Comparison of ENCODE assay signal across 8 mouse cellular contexts in genomic region chr2:105134296-105134695, GRCm38 (mm10). TPM values are rescaled to one million over a fixed set of nuclear protein-coding genes. Genes with fewer than 3 reads are reported as not detected.
DNase-seq lines count a peak whose midpoint lies in the region; ATAC-seq and TF ChIP-seq lines count a peak whose summit lies in the region.

No protein-coding gene starts in this region.

- peak overlapping the region; percentile 37 for H3K4me2 ChIP-seq in kidney, postnatal 0 days (ENCODE audit: low read length)
- no peak overlapping the region for H3K4me2 ChIP-seq in embryonic facial prominence, embryonic 11.5 days (ENCODE audit: low read depth, low read length)
- peak overlapping the region; percentile 36; the same call in 1 of the 2 replicates for H3K4me2 ChIP-seq in heart, embryonic 16.5 days (ENCODE audit: low read depth, low read length)

- TF ChIP-seq POLR2A in kidney, adult 2 months (IDR thresholded peaks at IDR 0.05; ENCODE audit: low read depth, low read length), result no peak
- no peak for TF ChIP-seq POLR2A in cerebellum, adult 2 months (IDR thresholded peaks at IDR 0.05; ENCODE audit: borderline replicate concordance, insufficient read depth, low read length)

- no peaks in the 10 kb centered on the region for H3K9me3 ChIP-seq in kidney, postnatal 0 days (replicated peaks; ENCODE audit: low read length)
- H3K9me3 ChIP-seq in embryonic facial prominence, embryonic 11.5 days (replicated peaks; ENCODE audit: control insufficient read depth, low read length), result no peaks in the 10 kb centered on the region
- H3K9me3 ChIP-seq in heart, embryonic 16.5 days (replicated peaks; ENCODE audit: control insufficient read depth, low read length), result no peaks in the 10 kb centered on the region

- peaks cover 13% of the 10 kb centered on the region for H3K27me3 ChIP-seq in kidney, postnatal 0 days (ENCODE audit: insufficient read depth, low read length)
- peaks cover 5% of the 10 kb centered on the region; the same call in 1 of the 2 replicates for H3K27me3 ChIP-seq in kidney, adult 2 months (replicated peaks; ENCODE audit: control insufficient read depth, insufficient read depth, low read length)
- H3K27me3 ChIP-seq in embryonic facial prominence, embryonic 11.5 days (ENCODE audit: control insufficient read depth, insufficient read depth, low read length), result peaks cover 76% of the 10 kb centered on the region
- peaks cover 70% of the 10 kb centered on the region for H3K27me3 ChIP-seq in heart, embryonic 16.5 days (ENCODE audit: control insufficient read depth, insufficient read depth, low read length)
- peaks cover 10% of the 10 kb centered on the region; the same call in 1 of the 2 replicates for H3K27me3 ChIP-seq in cerebellum, adult 2 months (ENCODE audit: control insufficient read depth, insufficient read depth, low read length)

- no peak for DNase-seq in kidney, postnatal 0 days (ENCODE audit: low spot score)
- no peak for DNase-seq in kidney, adult 2 months
- no peak for DNase-seq in embryonic facial prominence, embryonic 11.5 days (ENCODE audit: low spot score)
- DNase-seq in lung, postnatal 36 days, result peak; percentile 19
- DNase-seq in c-Kit-positive CD71-positive TER-119-positive erythroid progenitor cells, embryonic 14.5 days (ENCODE audit: low spot score), result no peak
- no peak for DNase-seq in spleen, postnatal 36 days (ENCODE audit: low spot score in 2 of 2)
- DNase-seq in cerebellum, adult 2 months, result no peak

- peaks cover 12% of the 10 kb centered on the region; the same call in 1 of the 2 replicates for H3K4me1 ChIP-seq in kidney, postnatal 0 days (replicated peaks; ENCODE audit: insufficient read depth, low read length)
- H3K4me1 ChIP-seq in kidney, adult 2 months (ENCODE audit: control insufficient read depth, insufficient read depth, low read length), result no peaks in the 10 kb centered on the region
- no peaks in the 10 kb centered on the region for H3K4me1 ChIP-seq in embryonic facial prominence, embryonic 11.5 days (ENCODE audit: control insufficient read depth, insufficient read depth, low read length)
- peaks cover 5% of the 10 kb centered on the region for H3K4me1 ChIP-seq in heart, embryonic 16.5 days (ENCODE audit: control insufficient read depth, insufficient read depth, low read length)
- no peaks in the 10 kb centered on the region for H3K4me1 ChIP-seq in cerebellum, adult 2 months (ENCODE audit: control insufficient read depth, insufficient read depth, low read length)

- H3K9ac ChIP-seq in kidney, postnatal 0 days (ENCODE audit: low read depth, low read length), result no peak overlapping the region
- no peak overlapping the region for H3K9ac ChIP-seq in embryonic facial prominence, embryonic 11.5 days (replicated peaks; ENCODE audit: low read length)
- H3K9ac ChIP-seq in heart, embryonic 16.5 days (ENCODE audit: low read length), result no peak overlapping the region

- WGBS in kidney, postnatal 0 days, result 22% methylated on average over 19 of the region's 19 CpGs
- 23% methylated on average over 19 of the region's 19 CpGs for WGBS in kidney, adult 2 months
- 0% methylated on average over 19 of the region's 19 CpGs for WGBS in embryonic facial prominence, embryonic 11.5 days
- WGBS in heart, embryonic 16.5 days, result 2% methylated on average over 19 of the region's 19 CpGs
- WGBS in cerebellum, adult 2 months, result 1% methylated on average over 19 of the region's 19 CpGs

- no peak for TF ChIP-seq CTCF in kidney, postnatal 0 days (IDR thresholded peaks at IDR 0.05; ENCODE audit: low read depth)
- TF ChIP-seq CTCF in kidney, adult 2 months (conservative IDR thresholded peaks at IDR 0.05; ENCODE audit: insufficient read depth, insufficient read length, low read depth, low read length), result no peak
- no peak for TF ChIP-seq CTCF in cerebellum, adult 2 months (IDR thresholded peaks at IDR 0.05; ENCODE audit: borderline replicate concordance, insufficient read depth, low read depth, low read length)

- peak; percentile 31; the same call in 1 of the 2 replicates for ATAC-seq in kidney, postnatal 0 days (replicated peaks; ENCODE audit: low FRiP score, low read depth)
- 0 out of 2 replicates have a peak, but pooled peaks have one; percentile 49 for ATAC-seq in embryonic facial prominence, embryonic 11.5 days (replicated peaks; ENCODE audit: insufficient number of reproducible peaks, low FRiP score, low TSS enrichment, low read depth)
- ATAC-seq in heart, embryonic 16.5 days (replicated peaks; ENCODE audit: extremely low read depth, insufficient read depth, low FRiP score), result peak; percentile 73

- no peaks in the 10 kb centered on the region for H3K36me3 ChIP-seq in kidney, postnatal 0 days (ENCODE audit: insufficient read depth, low read length)
- H3K36me3 ChIP-seq in kidney, adult 2 months (ENCODE audit: control insufficient read depth, insufficient read depth, low read length), result no peaks in the 10 kb centered on the region
- no peaks in the 10 kb centered on the region for H3K36me3 ChIP-seq in embryonic facial prominence, embryonic 11.5 days (replicated peaks; ENCODE audit: control insufficient read depth, insufficient read depth, low read depth, low read length)
- no peaks in the 10 kb centered on the region for H3K36me3 ChIP-seq in heart, embryonic 16.5 days (ENCODE audit: control insufficient read depth, insufficient read depth)

- peak overlapping the region; percentile 24; the same call in 1 of the 2 replicates for H3K4me3 ChIP-seq in kidney, postnatal 0 days (replicated peaks; ENCODE audit: low read depth, low read length)
- no peak overlapping the region for H3K4me3 ChIP-seq in kidney, adult 2 months (ENCODE audit: insufficient read depth, low read depth, low read length)
- no peak overlapping the region for H3K4me3 ChIP-seq in embryonic facial prominence, embryonic 11.5 days (ENCODE audit: low read depth, low read length)
- H3K4me3 ChIP-seq in heart, embryonic 16.5 days (ENCODE audit: low read length), result no peak overlapping the region
- H3K4me3 ChIP-seq in cerebellum, adult 2 months (replicated peaks; ENCODE audit: insufficient read depth, low read depth, low read length), result no peak overlapping the region

- H3K27ac ChIP-seq in kidney, postnatal 0 days, result no peak overlapping the region
- H3K27ac ChIP-seq in kidney, adult 2 months (ENCODE audit: insufficient read depth, low read depth, low read length), result no peak overlapping the region
- H3K27ac ChIP-seq in embryonic facial prominence, embryonic 11.5 days (replicated peaks; ENCODE audit: low read depth, low read length), result no peak overlapping the region
- peak overlapping the region; percentile 58 for H3K27ac ChIP-seq in heart, embryonic 16.5 days (ENCODE audit: low read length)
- H3K27ac ChIP-seq in cerebellum, adult 2 months (ENCODE audit: insufficient read depth, low read length), result no peak overlapping the region

RNA-seq across cellular contexts. Expression of gene Wt1, which starts 8.0 kb away (rescaled TPM):
- 93.6 and 95.7 TPM in 2 replicates for polyA plus RNA-seq in kidney, postnatal 0 days (2015; fragmentation: Nextera tagmentation; extraction: Ambion mirVana)
- 16.9 and 20.8 TPM in 2 replicates for polyA plus RNA-seq in kidney, adult 2 months (2012; rRNA removed)
- 0.40 and 0.58 TPM in 2 replicates for polyA plus RNA-seq in embryonic facial prominence, embryonic 11.5 days (2014; fragmentation: Nextera tagmentation; extraction: Ambion mirVana)
- 18.9 and 22.2 TPM in 2 replicates for polyA plus RNA-seq in heart, embryonic 16.5 days (2015; fragmentation: Nextera tagmentation; extraction: Ambion mirVana)
- 0.08 TPM in 1 of 2 replicates, not detected in the other for polyA plus RNA-seq in cerebellum, adult 2 months (2012; rRNA removed)

RNA-seq across cellular contexts. Expression of gene Gm11060, which starts 42.5 kb away (rescaled TPM):
- not detected in 2 replicates for polyA plus RNA-seq in kidney, postnatal 0 days (2015; fragmentation: Nextera tagmentation; extraction: Ambion mirVana)
- polyA plus RNA-seq in kidney, adult 2 months (2012; rRNA removed), result not detected in 2 replicates
- polyA plus RNA-seq in embryonic facial prominence, embryonic 11.5 days (2014; fragmentation: Nextera tagmentation; extraction: Ambion mirVana), result not detected in 2 replicates
- not detected in 2 replicates for polyA plus RNA-seq in heart, embryonic 16.5 days (2015; fragmentation: Nextera tagmentation; extraction: Ambion mirVana)
- polyA plus RNA-seq in cerebellum, adult 2 months (2012; rRNA removed), result not detected in 2 replicates

Comparison
In these comparisons a context has a peak if more than half of its experiments do, and no peak if none do; other contexts are left out.
1. RNA of gene Wt1, which starts 8.0 kb away (polyA plus RNA-seq): 93.6 to 95.7 TPM in kidney, postnatal 0 days, 18.9 to 22.2 TPM in heart, embryonic 16.5 days and 16.9 to 20.8 TPM in kidney, adult 2 months; 0.40 to 0.58 TPM in embryonic facial prominence, embryonic 11.5 days and 0.08 TPM in cerebellum, adult 2 months; every median in the first group is over 10 times any median in the second.
2. Peak in every context shown above with its lines, with median percentiles within 50 percentile points of each other: ATAC-seq.